Mouse (Mus musculus) embryonic facial prominence, embryonic 13.5 days (tissue): Measurements from ENCODE around the gene Dedd. TPM values are rescaled to one million over a fixed set of nuclear protein-coding genes. Genes with fewer than 3 reads are reported as not detected.
"Not testable (repeated sequence)": the region's sequence is repeated elsewhere in the genome, so short reads cannot be mapped to it uniquely, and the experiment has no call there.

ENCODE experiments used
- ATAC-seq: fragments of 200-750 bp; cut with Nextera tagmentation; 2 replicates; pipeline ENCODE4 v1.8.0; 2017; ENCODE audit warnings: low read depth; ENCODE audit not compliant: insufficient number of reproducible peaks, insufficient read depth, low FRiP score, low TSS enrichment
- H3K27ac ChIP-seq: fragments of 300-500 bp; sonication (generic); 2 replicates; pipeline ENCODE4 v1.5.1; 2015; ENCODE audit warnings: moderate library complexity, mild to moderate bottlenecking, inconsistent platforms
- H3K27me3 ChIP-seq: fragments of 300-500 bp; sonication (generic); 2 replicates; pipeline ENCODE4 v1.6.1; 2015; ENCODE audit warnings: mild to moderate bottlenecking, inconsistent platforms
- H3K36me3 ChIP-seq: fragments of 300-500 bp; sonication (generic); 2 replicates; pipeline ENCODE4 v1.6.1; 2015; ENCODE audit warnings: mild to moderate bottlenecking, inconsistent platforms
- H3K4me1 ChIP-seq: fragments of 300-500 bp; sonication (generic); 2 replicates; pipeline ENCODE4 v1.6.1; 2015; ENCODE audit warnings: inconsistent platforms
- H3K4me2 ChIP-seq: fragments of 300-500 bp; sonication (generic); 2 replicates; pipeline ENCODE4 v1.6.1; 2015; ENCODE audit warnings: moderate library complexity, mild to moderate bottlenecking, inconsistent platforms
- H3K4me3 ChIP-seq: fragments of 300-500 bp; sonication (generic); 2 replicates; pipeline ENCODE4 v1.5.1; 2015; ENCODE audit warnings: mild to moderate bottlenecking, inconsistent platforms
- H3K9ac ChIP-seq: fragments of 300-500 bp; sonication (generic); 2 replicates; pipeline ENCODE4 v1.6.1; 2015; ENCODE audit warnings: mild to moderate bottlenecking, inconsistent platforms
- H3K9me3 ChIP-seq: fragments of 300-500 bp; sonication (generic); 2 replicates; pipeline ENCODE4 v1.6.1; 2016; ENCODE audit warnings: inconsistent platforms
- WGBS: fragments of 180-500 bp; shearing (Covaris S2); methylation state at CpG from one replicate; pipeline ENCODE4 v1.1.7; 2015; ENCODE audit warnings: mixed read lengths; 5-methylcytosine and 5-hydroxymethylcytosine counted together
- polyA plus RNA-seq: library from polyadenylated mRNA; unstranded; fragments of >200 nt; fragmentation: Nextera tagmentation; extraction: Ambion mirVana; gene quantifications from 2 replicates; pipeline ENCODE4 v1.2.1, GENCODE M21; 2015

Dedd gene
- polyA plus RNA-seq, 1 experiment from 2014 or later: 58.4 TPM

DNA sequence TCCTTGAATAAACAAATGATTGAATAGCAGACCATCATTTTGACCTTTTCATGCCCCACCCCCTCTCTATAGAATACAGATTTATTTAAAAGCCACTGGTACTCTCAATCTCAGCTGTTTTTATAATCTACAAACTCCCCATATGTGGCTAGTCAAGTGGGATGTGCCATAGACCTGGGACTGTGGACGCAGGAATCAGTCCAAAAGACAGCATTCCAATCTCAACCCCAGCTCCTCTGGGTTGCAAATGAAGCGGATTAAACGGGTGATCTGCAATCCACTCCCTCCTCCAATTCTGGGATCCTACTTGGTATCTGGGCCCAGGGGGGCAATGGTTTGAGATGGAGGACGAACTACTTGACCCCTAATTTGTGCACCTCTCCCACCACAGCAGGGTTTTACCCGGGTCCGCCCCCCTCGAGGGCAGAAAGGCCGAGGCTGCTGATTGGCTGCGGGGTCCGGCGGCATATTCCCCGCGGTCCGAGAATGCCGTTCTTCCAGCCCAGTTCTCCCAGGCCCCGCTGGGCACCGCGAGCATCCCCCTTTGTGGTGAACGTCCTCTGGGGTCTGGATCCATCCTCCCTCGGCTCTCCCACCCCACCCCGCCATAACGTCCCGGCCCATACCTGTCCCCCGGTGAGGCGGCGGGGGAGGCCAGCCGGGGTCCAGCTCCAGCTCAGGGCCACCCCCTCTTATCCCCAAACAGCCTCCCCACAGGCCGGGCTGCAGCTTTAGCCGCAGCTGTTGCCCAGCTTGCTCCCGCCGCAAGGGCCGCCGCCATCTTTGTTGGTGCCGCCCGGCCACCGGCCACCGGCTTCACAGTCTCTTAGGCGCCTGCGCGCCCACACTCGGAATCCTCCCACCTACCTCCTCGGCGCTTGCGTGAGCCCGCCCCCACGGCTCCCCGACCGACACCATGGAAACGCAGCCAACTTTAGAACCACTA is 41.5 kb upstream of the Dedd start, which contains the start of gene Usp21:
Gene Usp21, minus strand, starts transcription at position 856 of the 946 bp plus-strand sequence.
- Histone ChIP-seq H3K36me3 (peaks cover 61% of the 10 kb centered on the region), H3K9ac (peak within 1 kb of the TSS; percentile 97), H3K9me3 (no peaks in the 10 kb centered on the region), H3K4me2 (peak within 1 kb of the TSS; percentile 74), H3K27me3 (no peaks in the 10 kb centered on the region), H3K4me3 (peak within 1 kb of the TSS; percentile 93), H3K27ac (peak within 1 kb of the TSS; percentile 88), H3K4me1 (peaks cover 29% of the 10 kb centered on the region)
- WGBS: 1% methylated on average over 49 of the region's 49 CpGs
- ATAC-seq: peak; percentile 89

DNA sequence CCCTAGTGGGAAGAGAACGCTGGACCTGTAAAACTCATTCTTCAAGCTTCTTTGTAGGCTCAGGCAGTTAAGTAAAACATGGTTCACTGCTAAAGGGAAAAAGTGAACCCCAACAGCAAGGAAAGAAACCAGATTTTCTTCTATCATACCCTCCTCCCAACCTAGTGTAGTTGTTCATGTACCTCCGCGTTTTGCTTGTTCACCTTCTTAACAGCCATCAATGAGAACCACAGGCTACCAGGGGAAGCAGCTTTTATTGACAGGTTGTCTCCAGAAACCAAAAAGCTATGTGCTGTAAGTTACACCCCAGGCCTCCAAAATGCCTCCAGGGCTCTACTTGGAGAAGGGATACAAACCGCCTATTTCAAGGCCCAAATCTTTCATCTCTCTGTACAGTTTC is 40.6 kb upstream of the Dedd start:
- Histone ChIP-seq H3K4me2 (peak overlapping the region; percentile 74), H3K9ac (peak overlapping the region; percentile 97; the same call in 1 of the 2 replicates), H3K4me3 (peak overlapping the region; percentile 93; the same call in 1 of the 2 replicates), H3K36me3 (peaks cover 52% of the 10 kb centered on the region), H3K4me1 (peaks cover 30% of the 10 kb centered on the region), H3K27me3 (no peaks in the 10 kb centered on the region), H3K27ac (peak overlapping the region; percentile 63), H3K9me3 (no peaks in the 10 kb centered on the region)
- ATAC-seq: no peak
- WGBS: 63% methylated on average over 4 of the region's 4 CpGs

DNA sequence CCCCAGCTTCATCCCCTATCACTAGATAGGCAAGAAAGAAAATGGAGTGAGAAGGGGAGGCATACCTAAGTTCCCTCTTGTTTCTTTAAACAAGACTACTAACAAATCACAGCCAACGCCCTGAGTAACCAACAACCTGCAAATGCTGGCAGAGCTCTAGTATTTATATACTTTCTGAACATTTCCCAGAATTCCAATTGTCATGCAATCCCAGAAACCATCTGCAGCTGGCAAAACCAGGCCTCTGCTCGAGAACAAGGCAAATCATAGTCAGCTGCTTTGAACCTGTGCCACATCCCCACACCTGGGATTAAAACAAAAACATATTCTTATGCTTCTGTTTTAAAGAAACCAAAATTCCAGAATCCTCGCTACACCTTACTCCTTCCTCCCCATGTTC is 35.6 kb upstream of the Dedd start:
- Histone ChIP-seq H3K4me2 (peak overlapping the region; percentile 83), H3K27ac (no peak overlapping the region), H3K36me3 (peaks cover 17% of the 10 kb centered on the region), H3K27me3 (peaks cover 25% of the 10 kb centered on the region), H3K4me3 (peak overlapping the region; percentile 74), H3K9ac (peak overlapping the region; percentile 83; the same call in 1 of the 2 replicates), H3K9me3 (no peaks in the 10 kb centered on the region), H3K4me1 (peaks cover 12% of the 10 kb centered on the region)
- 75% methylated on average over 3 of the region's 3 CpGs for WGBS
- no peak for ATAC-seq

DNA sequence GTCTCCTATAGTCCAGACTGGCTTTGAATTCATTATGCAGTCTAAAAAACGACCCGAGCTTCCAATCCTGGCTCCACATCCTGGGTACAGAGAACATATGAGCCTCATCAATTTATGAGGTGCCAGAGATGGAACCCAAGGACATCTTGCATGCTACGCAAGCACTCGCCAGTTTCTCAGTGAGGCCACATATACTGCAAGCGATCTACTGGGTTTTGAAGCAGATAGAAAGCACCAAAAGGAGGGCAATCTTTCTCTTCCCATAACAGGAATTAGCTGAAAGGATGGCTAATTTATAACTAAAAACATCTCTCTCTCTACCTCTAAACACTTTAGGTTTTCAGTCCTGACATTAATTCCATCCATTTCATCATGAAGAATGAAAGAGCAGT is 35.0 kb upstream of the Dedd start:
- peak overlapping the region; percentile 83 for H3K4me2 ChIP-seq
- peaks cover 12% of the 10 kb centered on the region for H3K36me3 ChIP-seq
- WGBS: 47% methylated on average over 5 of the region's 5 CpGs
- H3K27me3 ChIP-seq: peaks cover 28% of the 10 kb centered on the region
- H3K9ac ChIP-seq: peak overlapping the region; percentile 83
- no peak for ATAC-seq
- no peaks in the 10 kb centered on the region for H3K9me3 ChIP-seq
- peaks cover 7% of the 10 kb centered on the region for H3K4me1 ChIP-seq
- peak overlapping the region; percentile 95 for H3K27ac ChIP-seq
- peak overlapping the region; percentile 74 for H3K4me3 ChIP-seq

DNA sequence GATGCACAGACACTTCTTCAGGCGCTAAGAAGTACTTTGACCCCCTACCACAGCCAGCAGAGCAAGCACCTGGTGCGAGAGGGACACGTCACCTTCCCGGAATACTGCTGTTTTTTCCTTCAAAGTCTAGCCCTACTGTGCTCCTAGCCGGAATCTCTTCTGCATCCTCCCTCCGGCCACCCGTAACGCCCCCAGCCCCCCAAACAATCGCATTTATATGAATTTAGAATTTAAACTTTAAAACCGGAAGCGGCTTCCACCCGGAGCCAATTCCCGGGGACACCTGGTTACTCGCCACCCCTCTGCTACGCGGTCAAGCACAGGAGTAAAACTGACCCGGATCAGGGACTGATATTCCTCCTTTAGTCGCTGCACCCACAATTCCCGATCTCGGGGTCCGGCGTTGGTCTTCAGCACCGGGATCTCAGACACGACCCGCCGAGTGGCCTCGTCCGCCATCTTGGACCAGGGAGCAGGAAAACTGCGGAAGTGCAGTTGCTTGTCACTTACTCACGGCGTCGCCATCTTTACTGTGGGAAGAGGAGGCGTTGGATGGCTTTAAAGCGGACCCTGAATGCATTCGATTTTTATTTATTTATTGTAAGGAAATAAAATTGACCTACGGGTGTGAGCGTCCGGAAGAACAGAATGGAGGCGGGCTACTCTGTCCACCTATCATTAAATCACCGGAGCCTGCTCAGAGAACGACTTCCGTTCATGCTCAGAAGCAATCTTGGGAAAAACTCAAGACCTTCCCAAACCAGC is 34.5 kb upstream of the Dedd start, which contains the start of gene Ufc1:
Gene Ufc1, minus strand, starts transcription at position 727 of the 765 bp plus-strand sequence.
- peak within 1 kb of the TSS; percentile 74 for H3K4me3 ChIP-seq
- H3K9me3 ChIP-seq: no peaks in the 10 kb centered on the region
- peaks cover 7% of the 10 kb centered on the region for H3K4me1 ChIP-seq
- H3K27ac ChIP-seq: peak within 1 kb of the TSS; percentile 95
- H3K36me3 ChIP-seq: peaks cover 6% of the 10 kb centered on the region
- H3K4me2 ChIP-seq: peak within 1 kb of the TSS; percentile 83
- peak within 1 kb of the TSS; percentile 83 for H3K9ac ChIP-seq
- peak; percentile 61; the same call in 1 of the 2 replicates for ATAC-seq
- peaks cover 28% of the 10 kb centered on the region for H3K27me3 ChIP-seq
- under 1% methylated on average over 42 of the region's 42 CpGs for WGBS

DNA sequence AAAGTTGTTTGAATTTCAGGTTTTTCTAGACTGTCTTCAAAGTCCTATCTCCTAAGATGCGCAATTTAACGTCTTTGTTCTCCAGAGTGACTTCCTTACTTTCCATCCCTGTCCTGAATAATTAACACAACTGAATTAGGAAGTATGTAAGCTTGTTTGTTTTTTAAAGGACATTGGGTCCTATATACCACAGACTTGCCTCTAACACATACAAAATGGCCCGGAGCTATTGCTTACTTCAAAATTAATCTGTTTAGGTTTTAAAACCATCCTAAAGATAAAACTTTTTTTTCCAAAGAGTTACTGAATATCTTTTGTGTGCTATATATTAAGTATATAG is 33.9 kb upstream of the Dedd start:
- 18% methylated on average over 3 of the region's 3 CpGs for WGBS
- Histone ChIP-seq H3K4me3 (peak overlapping the region; percentile 74), H3K9ac (peak overlapping the region; percentile 83), H3K36me3 (peaks cover under 1% of the 10 kb centered on the region; the same call in 1 of the 2 replicates), H3K4me2 (peak overlapping the region; percentile 83), H3K27ac (peak overlapping the region; percentile 95), H3K27me3 (peaks cover 28% of the 10 kb centered on the region), H3K9me3 (no peaks in the 10 kb centered on the region), H3K4me1 (peaks cover 7% of the 10 kb centered on the region)
- ATAC-seq: no peak

DNA sequence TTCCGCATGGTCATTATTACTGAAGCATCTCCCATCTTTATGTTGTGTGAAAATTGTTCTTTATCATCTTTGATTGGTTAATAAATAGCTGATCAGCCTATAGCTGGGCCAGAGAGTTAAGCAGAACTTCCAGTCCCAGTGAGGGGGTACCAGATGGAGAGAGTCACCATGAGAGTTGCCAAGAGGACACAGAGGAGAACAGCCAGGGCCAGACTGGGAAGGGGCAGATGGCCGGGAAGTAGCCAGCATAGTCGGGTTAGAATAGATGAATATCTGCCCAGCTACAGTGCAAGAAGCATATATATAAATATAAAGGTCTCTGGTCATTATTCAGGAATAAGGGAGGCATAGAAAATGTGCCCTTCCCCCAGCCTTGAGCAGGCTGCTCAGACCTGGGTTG is 30.7 kb upstream of the Dedd start:
- ATAC-seq: no peak
- no peak overlapping the region for H3K9ac ChIP-seq
- H3K27me3 ChIP-seq: peaks cover 28% of the 10 kb centered on the region
- peaks cover 7% of the 10 kb centered on the region for H3K4me1 ChIP-seq
- 64% methylated on average over 3 of the region's 3 CpGs for WGBS
- no peaks in the 10 kb centered on the region for H3K36me3 ChIP-seq
- no peaks in the 10 kb centered on the region for H3K9me3 ChIP-seq
- H3K4me3 ChIP-seq: no peak overlapping the region
- H3K27ac ChIP-seq: no peak overlapping the region
- no peak overlapping the region for H3K4me2 ChIP-seq

DNA sequence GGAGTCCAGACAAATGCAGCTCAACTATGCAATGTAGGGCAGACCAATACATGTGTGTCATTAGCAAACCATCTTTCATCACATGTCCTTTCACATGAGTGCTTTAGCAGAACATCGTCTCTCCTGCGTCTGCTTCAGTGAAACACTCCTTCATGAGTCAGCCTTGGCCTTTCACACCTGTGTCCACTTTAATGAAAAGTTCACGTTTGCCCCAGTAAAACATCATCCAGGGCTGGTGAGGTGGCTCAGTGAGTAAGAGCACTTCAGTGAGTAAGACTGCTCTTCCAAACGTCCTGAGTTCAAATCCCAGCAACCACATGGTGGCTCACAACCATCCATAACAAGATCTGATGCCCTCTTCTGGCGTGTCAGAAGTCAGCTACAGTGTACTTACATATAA is 22.8 kb upstream of the Dedd start:
- WGBS: 64% methylated on average over 5 of the region's 5 CpGs
- H3K9me3 ChIP-seq, H3K4me2 ChIP-seq, H3K4me3 ChIP-seq, H3K27ac ChIP-seq, ATAC-seq, H3K4me1 ChIP-seq, H3K36me3 ChIP-seq, H3K27me3 ChIP-seq, H3K9ac ChIP-seq: not testable (repeated sequence)

DNA sequence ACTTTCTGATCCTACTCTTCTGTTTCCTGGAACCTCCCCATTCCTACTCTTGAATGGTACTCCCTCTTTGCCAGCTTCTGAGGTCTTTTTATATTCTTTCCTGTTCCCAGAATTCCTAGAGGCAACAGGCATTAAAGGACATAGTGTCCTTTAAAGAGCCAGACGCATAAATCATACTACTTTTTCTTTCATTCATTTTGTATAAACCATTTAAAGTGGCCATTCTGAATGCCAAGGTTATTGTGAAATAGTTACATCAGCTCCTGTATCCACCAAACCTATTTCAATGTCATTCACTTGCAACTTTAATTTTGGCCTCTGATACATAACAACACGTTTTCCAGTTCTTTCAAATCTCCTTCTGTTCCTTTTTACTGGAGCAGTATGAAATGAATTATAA is 19.6 kb upstream of the Dedd start:
- Histone ChIP-seq H3K9ac (no peak overlapping the region), H3K9me3 (no peaks in the 10 kb centered on the region), H3K4me1 (no peaks in the 10 kb centered on the region), H3K4me3 (no peak overlapping the region), H3K27ac (no peak overlapping the region), H3K4me2 (no peak overlapping the region), H3K36me3 (no peaks in the 10 kb centered on the region), H3K27me3 (no peaks in the 10 kb centered on the region; the same call in 1 of the 2 replicates)
- no peak for ATAC-seq
- 68% methylated on average over 2 of the region's 2 CpGs for WGBS

DNA sequence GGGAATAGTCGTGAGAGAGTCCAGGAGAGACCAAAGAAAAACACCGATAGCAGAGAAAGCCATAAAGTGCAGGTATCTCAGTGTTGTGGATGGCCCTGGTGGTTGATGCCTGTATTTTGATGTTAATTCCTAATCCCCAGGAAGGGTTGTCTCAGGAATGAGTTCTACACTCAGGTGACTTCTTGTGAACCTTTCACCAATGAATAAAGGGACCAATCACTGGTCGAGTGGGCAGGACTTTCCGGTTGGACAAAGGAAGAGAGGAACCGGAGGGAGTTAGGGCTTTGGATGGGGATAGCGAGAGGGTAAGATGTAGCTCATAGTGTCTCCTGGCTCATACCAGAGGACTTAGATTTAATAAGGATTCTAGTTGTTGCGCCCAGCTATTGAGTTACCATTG is 9.2 kb upstream of the Dedd start:
- H3K9ac ChIP-seq: no peak overlapping the region
- no peaks in the 10 kb centered on the region for H3K36me3 ChIP-seq
- H3K4me3 ChIP-seq: no peak overlapping the region
- WGBS: 12% methylated on average over 7 of the region's 7 CpGs
- no peaks in the 10 kb centered on the region for H3K27me3 ChIP-seq
- ATAC-seq: no peak
- no peaks in the 10 kb centered on the region for H3K9me3 ChIP-seq
- H3K4me2 ChIP-seq: no peak overlapping the region
- H3K27ac ChIP-seq: no peak overlapping the region
- H3K4me1 ChIP-seq: no peaks in the 10 kb centered on the region

DNA sequence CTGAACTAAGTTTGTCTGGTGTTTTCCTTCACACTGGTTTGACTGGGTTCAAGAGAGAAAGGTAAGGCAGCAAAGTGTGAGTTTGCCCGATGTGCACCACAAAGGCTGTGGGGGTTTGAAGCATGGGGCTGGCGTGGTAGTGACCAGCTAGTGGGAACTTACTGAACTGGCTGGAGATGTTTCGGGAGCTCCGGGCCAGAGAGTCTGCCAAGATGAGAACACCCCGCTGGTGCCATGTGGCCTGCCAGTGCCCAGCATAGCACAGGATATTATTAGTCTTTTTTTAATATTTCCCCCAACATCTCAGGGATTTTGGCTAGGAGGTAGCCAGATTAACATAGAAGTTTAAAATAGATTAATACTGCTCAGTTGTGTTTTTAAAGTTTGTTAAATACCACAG is 8.8 kb upstream of the Dedd start:
- Histone ChIP-seq H3K4me3 (no peak overlapping the region), H3K27me3 (no peaks in the 10 kb centered on the region), H3K9me3 (no peaks in the 10 kb centered on the region), H3K4me2 (no peak overlapping the region), H3K9ac (no peak overlapping the region), H3K36me3 (no peaks in the 10 kb centered on the region), H3K27ac (no peak overlapping the region), H3K4me1 (no peaks in the 10 kb centered on the region)
- ATAC-seq: no peak
- WGBS: 12% methylated on average over 5 of the region's 5 CpGs
